Mouse (Mus musculus) kidney, adult 9 months (tissue): Measurements from ENCODE around the gene Tmem238.
A peak's percentile ranks its signal among the peaks of the same experiment; 100 is the strongest.
"Not testable (repeated sequence)": the region's sequence is repeated elsewhere in the genome, so short reads cannot be mapped to it uniquely, and the experiment has no call there.

Experiments
- DNase-seq: peaks from one replicate; pipeline ENCODE4 v3.0.0; 2022

The Tmem238 gene

GRCm38 (mm10) chr7:4789436-4789935, at the start of gene Tmem238:
Gene Tmem238 (minus strand): TSS chr7:4789656.
- peak; percentile 89 for DNase-seq

- no peak for DNase-seq
Measured at GRCm38 (mm10) chr7:4837639-4838038, 48.2 kb upstream of the Tmem238 start.

GRCm38 (mm10) chr7:4836351-4836792, 46.9 kb upstream of the Tmem238 start:
- peak; percentile 86 for DNase-seq

- peak; percentile 24 for DNase-seq
Measured at GRCm38 (mm10) chr7:4835631-4836327, 46.3 kb upstream of the Tmem238 start.

- no peak for DNase-seq
Measured at GRCm38 (mm10) chr7:4830476-4830875, 41.0 kb upstream of the Tmem238 start.

- no peak for DNase-seq
Measured at GRCm38 (mm10) chr7:4825365-4825764, 35.9 kb upstream of the Tmem238 start.

- DNase-seq = peak; percentile 49
Measured at GRCm38 (mm10) chr7:4822162-4822907, 32.9 kb upstream of the Tmem238 start.

- no peak for DNase-seq
Measured at GRCm38 (mm10) chr7:4821690-4822089, 32.2 kb upstream of the Tmem238 start.

- not testable (repeated sequence) for DNase-seq
Measured at GRCm38 (mm10) chr7:4820925-4821324, 31.5 kb upstream of the Tmem238 start.

GRCm38 (mm10) chr7:4816559-4816958, 27.1 kb upstream of the Tmem238 start:
- no peak for DNase-seq

GRCm38 (mm10) chr7:4813105-4813791, 23.8 kb upstream of the Tmem238 start:
- no peak for DNase-seq

DNA sequence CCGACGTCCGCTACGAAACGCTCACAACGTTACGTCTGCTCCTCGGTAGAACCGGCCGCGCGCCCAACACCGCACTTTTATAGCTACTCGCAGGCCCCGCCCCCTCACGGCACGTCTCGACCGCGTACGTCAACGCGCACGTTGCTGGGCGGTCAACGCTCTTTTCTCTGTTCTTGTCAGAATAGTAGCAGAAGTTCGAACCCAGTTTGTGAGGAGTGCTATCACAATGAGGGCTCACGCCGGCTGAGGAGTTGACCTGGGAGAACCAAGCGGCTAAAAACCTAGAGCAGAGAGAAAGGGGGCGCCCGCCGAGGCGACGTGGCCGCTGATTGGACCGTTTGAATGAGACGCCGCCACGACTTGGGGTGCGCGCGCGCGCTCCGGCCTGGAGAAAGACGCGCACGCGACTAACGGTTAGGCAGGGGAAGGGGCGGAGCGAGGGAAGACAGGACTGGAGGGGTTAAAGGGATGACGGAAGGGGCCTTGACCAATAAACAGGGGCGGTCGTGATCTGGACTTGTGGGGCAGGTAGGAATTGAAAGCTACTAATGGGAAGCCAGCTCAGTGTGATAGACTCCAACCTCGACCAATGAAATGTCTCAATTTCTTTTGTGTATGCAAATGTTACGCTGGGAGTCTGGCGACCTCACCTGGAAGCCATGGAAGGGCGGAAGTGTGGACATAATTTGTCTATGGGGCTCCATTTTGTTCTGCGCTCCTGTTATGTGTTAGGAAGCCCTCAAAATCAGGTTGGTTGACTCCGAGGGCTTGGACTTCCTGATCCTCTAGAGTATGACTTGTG, 23.0 kb upstream of the Tmem238 start, which contains the start of gene Ube2s:
Gene Ube2s (minus strand): TSS at position 288 of the 802 bp plus-strand sequence.
- peak; percentile 99 for DNase-seq

DNA sequence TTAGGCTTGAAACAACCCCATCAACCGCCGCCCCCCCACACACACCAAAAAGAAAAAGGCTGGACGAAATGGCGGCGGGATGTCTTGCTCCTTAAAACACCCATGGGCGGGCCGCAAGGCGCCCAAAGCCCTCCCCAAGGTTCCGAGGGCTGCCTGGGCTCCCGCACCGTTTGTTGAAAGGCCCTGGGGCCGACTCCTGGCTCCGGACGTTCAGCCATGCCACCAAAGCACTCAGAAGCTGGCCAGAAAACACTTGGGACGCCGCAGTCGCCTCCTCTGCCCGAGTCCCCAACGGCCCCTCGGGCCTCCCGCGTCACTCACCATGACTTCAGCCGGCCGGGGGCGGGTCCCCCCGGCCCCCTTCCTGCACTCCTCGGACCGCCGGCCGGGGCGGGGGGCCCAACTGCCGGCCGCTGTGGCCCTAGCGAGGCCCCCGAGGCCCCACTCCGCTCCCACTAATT, 22.4 kb upstream of the Tmem238 start:
- no peak for DNase-seq

- not testable (repeated sequence) for DNase-seq
Measured at GRCm38 (mm10) chr7:4811131-4811530, 21.7 kb upstream of the Tmem238 start.

- DNase-seq = peak; percentile 67
Measured at GRCm38 (mm10) chr7:4806716-4807115, 17.3 kb upstream of the Tmem238 start.

- DNase-seq = no peak
Measured at GRCm38 (mm10) chr7:4802247-4802646, 12.8 kb upstream of the Tmem238 start.

DNA sequence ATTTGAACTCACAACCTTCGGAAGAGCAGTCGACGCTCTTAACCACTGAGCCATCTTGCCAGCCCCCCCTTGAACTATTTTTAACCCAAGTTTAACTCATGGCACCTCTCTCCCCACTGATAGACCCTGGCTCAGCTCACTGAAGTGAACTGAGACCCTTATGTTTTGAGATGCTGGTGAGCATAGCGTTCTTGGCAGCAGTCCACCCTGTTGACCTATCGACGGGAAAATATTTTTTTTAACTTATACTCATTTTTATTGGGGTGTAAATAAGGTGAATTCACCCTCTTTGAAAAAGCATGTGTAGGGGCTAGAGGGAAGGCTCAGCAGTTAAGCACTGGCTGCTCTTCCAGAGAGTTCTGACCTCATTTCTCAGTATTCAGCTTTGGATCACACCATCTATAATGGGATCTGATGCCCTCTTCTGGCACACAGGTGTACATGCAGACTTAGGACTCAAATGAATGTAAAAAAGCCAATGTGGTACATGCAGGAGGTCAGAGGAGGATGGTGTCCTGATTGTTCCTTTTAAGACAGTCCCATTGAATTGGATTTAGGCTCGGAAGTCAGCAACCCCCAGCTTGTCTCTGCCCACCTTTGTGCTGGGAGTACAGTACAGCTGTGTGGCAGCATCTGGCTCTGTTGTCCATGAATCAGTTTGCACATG, 6.4 kb upstream of the Tmem238 start:
- DNase-seq = peak; percentile 67

- DNase-seq = no peak
Measured at GRCm38 (mm10) chr7:4794631-4795168, 5.2 kb upstream of the Tmem238 start.

GRCm38 (mm10) chr7:4793674-4794073, 4.2 kb upstream of the Tmem238 start:
- no peak for DNase-seq

DNA sequence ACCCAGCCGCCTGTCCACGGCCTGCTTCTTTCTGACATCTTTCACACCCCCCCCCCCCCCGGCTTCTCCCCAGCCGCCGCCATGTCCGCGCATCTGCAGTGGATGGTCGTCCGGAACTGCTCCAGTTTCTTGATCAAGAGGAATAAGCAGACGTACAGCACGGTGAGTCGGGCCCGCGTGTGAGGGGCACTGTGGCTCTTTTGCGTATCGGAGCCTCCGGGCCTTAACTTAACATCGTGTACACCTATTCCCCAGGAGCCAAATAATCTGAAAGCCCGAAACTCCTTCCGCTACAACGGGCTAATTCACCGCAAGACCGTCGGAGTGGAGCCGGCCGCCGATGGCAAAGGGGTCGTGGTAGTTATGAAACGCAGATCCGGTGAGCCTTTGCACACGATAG, 3.8 kb upstream of the Tmem238 start:
- DNase-seq = not testable (repeated sequence)
